Mouse (Mus musculus) CH12.LX (cell line): ENCODE measurements at regions not wholly inside any gene's neighbourhood (a gene's known extent, or its start where the extent isn't known, plus 50 kb on each side); places are given as distances from the start of the nearest gene placed in this dataset.

Experiments used
- DNase-seq: peaks from one replicate; pipeline ENCODE4 v3.0.0-alpha.2; 2013; ENCODE audit errors: extremely low read depth
- H3K27ac ChIP-seq: 2 replicates; pipeline ENCODE4 v1.5.1; 2012; ENCODE audit warnings: low read depth, mild to moderate bottlenecking, control low read depth, moderate library complexity; ENCODE audit not compliant: insufficient read depth
- H3K27me3 ChIP-seq: replicated peaks from 2 replicates; pipeline ENCODE3; 2012; ENCODE audit warnings: inconsistent platforms
- H3K36me3 ChIP-seq, 2 experiments: replicated peaks in 1 of 2; 2 replicates each; pipeline versions ENCODE3 to v1.6.1; 2012; ENCODE audit warnings: inconsistent platforms in 1 of 2, low read length in 1 of 2, mild to moderate bottlenecking in 1 of 2, mixed read lengths in 1 of 2, moderate library complexity in 1 of 2; ENCODE audit not compliant: control insufficient read depth in 1 of 2, insufficient read depth in 1 of 2
- H3K4me1 ChIP-seq, 2 experiments: 2 replicates each; pipeline ENCODE4 v1.6.1; 2012; ENCODE audit warnings: inconsistent platforms in 1 of 2, moderate library complexity in 1 of 2; ENCODE audit not compliant: insufficient read depth in 2 of 2, control insufficient read depth in 1 of 2
- H3K4me2 ChIP-seq: 2 replicates; pipeline ENCODE4 v1.6.1; 2012; ENCODE audit warnings: low read depth, mild to moderate bottlenecking, control low read depth; ENCODE audit not compliant: poor library complexity, insufficient read depth, severe bottlenecking
- H3K4me3 ChIP-seq, 3 experiments: fragments of 150-350 bp in 1 of 3; sonication (generic) in 1 of 3; replicated peaks in 1 of 3; 2 replicates each; pipeline versions ENCODE3 to v1.5.1; 2011 to 2012; ENCODE audit warnings: low read depth in 2 of 3, low read length in 2 of 3, mild to moderate bottlenecking in 2 of 3, moderate library complexity in 2 of 3, control low read depth in 1 of 3, improper control_type of control experiment in 1 of 3, inconsistent platforms in 1 of 3, mixed read lengths in 1 of 3; ENCODE audit not compliant: poor library complexity in 1 of 3
- H3K79me2 ChIP-seq: replicated peaks from 2 replicates; pipeline ENCODE4 v1.6.1; 2012; ENCODE audit warnings: mild to moderate bottlenecking, moderate library complexity; ENCODE audit not compliant: control insufficient read depth, poor library complexity, insufficient read depth, severe bottlenecking; ENCODE audit errors: extremely low read depth
- H3K9ac ChIP-seq: 2 replicates; pipeline ENCODE4 v1.6.1; 2012; ENCODE audit warnings: low read depth, mild to moderate bottlenecking, control low read depth, moderate library complexity; ENCODE audit not compliant: insufficient read depth
- H3K9me3 ChIP-seq: replicated peaks from 2 replicates; pipeline ENCODE3; 2012; ENCODE audit warnings: low read length, inconsistent platforms, mixed read lengths
- CHD1 ChIP-seq: IDR thresholded peaks from 2 replicates; pipeline ENCODE4 v1.6.1; 2012; ENCODE audit warnings: low read depth, low read length, improper control_type of control experiment, inconsistent platforms
- CHD2 ChIP-seq: IDR thresholded peaks from 2 replicates; pipeline ENCODE4 v1.6.1; 2011; ENCODE audit warnings: low read length, improper control_type of control experiment
- CTCF ChIP-seq, 2 experiments: IDR thresholded peaks in 1 of 2; conservative IDR thresholded peaks in 1 of 2; 2 replicates each; pipeline ENCODE4 v1.5.1; 2011 to 2012; ENCODE audit warnings: low read depth in 2 of 2, low read length in 2 of 2, improper control_type of control experiment in 1 of 2, inconsistent platforms in 1 of 2, mild to moderate bottlenecking in 1 of 2, moderate library complexity in 1 of 2
- ELF1 ChIP-seq: IDR thresholded peaks from 2 replicates; pipeline ENCODE4 v1.6.1; 2014; ENCODE audit warnings: low read depth, mild to moderate bottlenecking, inconsistent platforms, low read length, improper control_type of control experiment
- EP300 ChIP-seq: IDR thresholded peaks from 2 replicates; pipeline ENCODE4 v1.6.1; 2011; ENCODE audit warnings: low read length, improper control_type of control experiment
- ETS1 ChIP-seq: conservative IDR thresholded peaks from 2 replicates; pipeline ENCODE4 v1.6.1; 2012; ENCODE audit warnings: low read depth, mild to moderate bottlenecking, inconsistent platforms, low read length, improper control_type of control experiment, moderate library complexity
- GABPA ChIP-seq: IDR thresholded peaks from 2 replicates; pipeline ENCODE4 v1.6.1; 2012; ENCODE audit warnings: low read depth, low read length, improper control_type of control experiment, inconsistent platforms; ENCODE audit not compliant: insufficient replicate concordance
- HCFC1 ChIP-seq: IDR thresholded peaks from 2 replicates; pipeline ENCODE4 v1.6.1; 2012; ENCODE audit warnings: low read depth, mild to moderate bottlenecking, inconsistent platforms, low read length, improper control_type of control experiment
- IRF4 ChIP-seq: IDR thresholded peaks from 2 replicates; pipeline ENCODE4 v1.6.1; 2014; ENCODE audit warnings: low read depth, mild to moderate bottlenecking, inconsistent platforms, low read length, improper control_type of control experiment
- JUN ChIP-seq: IDR thresholded peaks from 2 replicates; pipeline ENCODE4 v1.6.1; 2011; ENCODE audit warnings: low read depth, mild to moderate bottlenecking, low read length, improper control_type of control experiment, moderate library complexity; ENCODE audit not compliant: insufficient read depth
- JUND ChIP-seq: conservative IDR thresholded peaks from 2 replicates; pipeline ENCODE4 v1.6.1; 2011; ENCODE audit warnings: low read depth, low read length, improper control_type of control experiment
- KAT2A ChIP-seq: IDR thresholded peaks from 2 replicates; pipeline ENCODE4 v1.6.1; 2012; ENCODE audit warnings: low read length, improper control_type of control experiment, inconsistent platforms; ENCODE audit not compliant: insufficient replicate concordance
- MAFK ChIP-seq: IDR thresholded peaks from 2 replicates; pipeline ENCODE4 v1.6.1; 2011; ENCODE audit warnings: low read length, improper control_type of control experiment; ENCODE audit not compliant: insufficient replicate concordance
- MEF2A ChIP-seq: IDR thresholded peaks from 2 replicates; pipeline ENCODE4 v1.6.1; 2014; ENCODE audit warnings: low read depth, mild to moderate bottlenecking, inconsistent platforms, low read length, improper control_type of control experiment, borderline replicate concordance
- MXI1 ChIP-seq: IDR thresholded peaks from 2 replicates; pipeline ENCODE4 v1.6.1; 2011; ENCODE audit warnings: mild to moderate bottlenecking, low read depth, low read length, improper control_type of control experiment
- MYC ChIP-seq: IDR thresholded peaks from 2 replicates; pipeline ENCODE4 v1.6.1; 2011; ENCODE audit warnings: low read depth, mild to moderate bottlenecking, improper control_type of control experiment, low read length
- NELFE ChIP-seq: IDR thresholded peaks from 2 replicates; pipeline ENCODE4 v1.6.1; 2011; ENCODE audit warnings: low read depth, low read length, improper control_type of control experiment
- NRF1 ChIP-seq: IDR thresholded peaks from 2 replicates; pipeline ENCODE4 v1.6.1; 2014; ENCODE audit warnings: low read depth, mild to moderate bottlenecking, inconsistent platforms, low read length, improper control_type of control experiment, moderate library complexity
- POLR2A ChIP-seq: IDR thresholded peaks from 2 replicates; pipeline ENCODE4 v1.6.1; 2011; ENCODE audit warnings: low read depth, mild to moderate bottlenecking, improper control_type of control experiment, low read length
- RAD21 ChIP-seq: IDR thresholded peaks from 2 replicates; pipeline ENCODE4 v1.6.1; 2011; ENCODE audit warnings: low read depth, mild to moderate bottlenecking, low read length, improper control_type of control experiment, moderate library complexity
- SIN3A ChIP-seq: IDR thresholded peaks from 2 replicates; pipeline ENCODE4 v1.6.1; 2012; ENCODE audit warnings: low read length, improper control_type of control experiment, inconsistent platforms
- SMC3 ChIP-seq: IDR thresholded peaks from 2 replicates; pipeline ENCODE4 v1.6.1; 2011; ENCODE audit warnings: low read depth, low read length, improper control_type of control experiment
- TBP ChIP-seq: conservative IDR thresholded peaks from 2 replicates; pipeline ENCODE4 v1.6.1; 2011; ENCODE audit warnings: low read depth, low read length, improper control_type of control experiment
- UBTF ChIP-seq: IDR thresholded peaks from 2 replicates; pipeline ENCODE4 v1.6.1; 2012; ENCODE audit warnings: low read depth, mild to moderate bottlenecking, inconsistent platforms, low read length, improper control_type of control experiment, moderate library complexity
- USF1 ChIP-seq: IDR thresholded peaks from 2 replicates; pipeline ENCODE4 v1.6.1; 2014; ENCODE audit warnings: low read depth, mild to moderate bottlenecking, inconsistent platforms, low read length, improper control_type of control experiment
- USF2 ChIP-seq: conservative IDR thresholded peaks from 2 replicates; pipeline ENCODE4 v1.6.1; 2011; ENCODE audit warnings: low read depth, low read length, improper control_type of control experiment
- ZC3H11A ChIP-seq: IDR thresholded peaks from 2 replicates; pipeline ENCODE4 v1.6.1; 2012; ENCODE audit warnings: low read depth, mild to moderate bottlenecking, inconsistent platforms, low read length, improper control_type of control experiment
- ZKSCAN1 ChIP-seq: IDR thresholded peaks from 2 replicates; pipeline ENCODE4 v1.6.1; 2012; ENCODE audit warnings: low read depth, inconsistent platforms, low read length, improper control_type of control experiment, borderline replicate concordance
- ZNF384 ChIP-seq: IDR thresholded peaks from 2 replicates; pipeline ENCODE4 v1.6.1; 2012; ENCODE audit warnings: low read depth, low read length, improper control_type of control experiment, inconsistent platforms
- dilution Hi-C: fragments of 300-500 bp; cut with MboI; formaldehyde crosslinking; loops from 2 replicates; pipeline ENCODE4 v1.14.3; 2020; ENCODE audit warnings: low sequenced_read_pairs; ENCODE audit not compliant: extremely low pct_unique_long_range_greater_than_20kb, extremely low pct_ligation_motif_present
- in situ Hi-C: fragments of 300-500 bp; cut with MboI; formaldehyde crosslinking; loops from 3 replicates; pipeline ENCODE4 v1.14.3; 2019; ENCODE audit warnings: low sequenced_read_pairs, low pct_ligation_motif_present, low pct_unique_long_range_greater_than_20kb, mixed read lengths

DNA sequence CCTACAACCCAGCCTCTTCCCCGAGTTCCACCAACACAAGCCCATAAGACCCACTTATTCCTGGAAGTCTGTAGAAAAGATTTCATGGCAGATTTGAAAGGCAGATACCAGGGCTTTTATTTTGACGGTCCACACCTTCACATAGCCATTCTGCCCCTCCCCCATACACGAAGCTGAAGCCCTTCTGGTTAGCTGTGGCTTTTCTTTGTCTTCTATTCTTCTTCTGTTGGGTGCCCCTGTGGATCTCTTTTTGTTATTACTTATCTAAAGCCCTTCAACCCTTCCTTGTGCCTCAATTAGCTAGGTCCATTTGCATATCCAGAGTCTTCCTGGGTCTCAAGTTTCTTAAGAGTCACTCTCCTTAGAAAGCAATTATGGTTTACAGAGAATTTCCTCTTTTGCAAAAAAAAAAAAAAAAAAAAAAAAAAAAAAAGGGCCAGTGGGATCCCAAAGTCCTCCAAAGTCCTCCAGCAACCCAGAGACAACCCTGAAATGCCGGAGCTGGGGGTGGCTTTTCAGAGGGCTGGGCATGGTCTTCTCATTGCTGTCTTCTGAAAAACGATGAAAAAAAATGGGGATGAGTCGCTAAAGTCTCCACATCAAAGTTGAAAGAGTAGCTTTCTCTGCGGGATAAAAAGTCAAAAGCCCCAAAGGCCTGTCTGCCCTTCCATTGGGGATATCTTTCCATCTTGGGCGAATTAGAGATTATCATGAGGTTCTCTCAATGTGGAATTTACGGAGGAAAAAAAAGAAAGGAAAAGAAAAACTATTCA is 199.0 kb downstream of the Pten start:
- Histone ChIP-seq H3K27me3 (no peaks in the 10 kb centered on the region), H3K4me1 (peaks cover 24 to 83% of the 10 kb centered on the region in 2 experiments), H3K4me3 (peak overlapping the region; percentile 20 to 41 (median 40)), H3K79me2 (no peaks in the 10 kb centered on the region), H3K36me3 (no peaks in the 10 kb centered on the region), H3K4me2 (peak overlapping the region; percentile 87), H3K9me3 (no peaks in the 10 kb centered on the region), H3K27ac (no peak overlapping the region), H3K9ac (peak overlapping the region; percentile 68)
- DNase-seq, result peak; percentile 58
- TF ChIP-seq NELFE (no peak), KAT2A (no peak), ETS1 (no peak), TBP (no peak), ZKSCAN1 (no peak), SMC3 (no peak), ELF1 (no peak), ZNF384 (peak; percentile 91), USF2 (no peak), UBTF (no peak), CHD2 (peak; percentile 60; the same call in 1 of the 2 replicates), MYC (no peak), IRF4 (no peak), EP300 (no peak), GABPA (no peak), ZC3H11A (no peak), MXI1 (no peak; the same call in 1 of the 2 replicates), JUN (no peak), HCFC1 (no peak), MAFK (no peak), USF1 (no peak), SIN3A (peak; percentile 51; the same call in 1 of the 2 replicates), CTCF (conservative IDR thresholded peaks at IDR 0.05 in 1 of 2, IDR thresholded peaks at IDR 0.05 in 1 of 2; ENCODE audit: low read depth in 2 of 2, low read length in 2 of 2) (no peak), CHD1 (peak; percentile 58; the same call in 1 of the 2 replicates), NRF1 (no peak), POLR2A (no peak), JUND (no peak), MEF2A (no peak), RAD21 (no peak)
- in situ Hi-C loops, result loop anchor here (10.0 kb wide), 1 partner anchor 268 kb away; no protein-coding TSS in a partner anchor
- dilution Hi-C loops, result no loop called here
